Mouse (Mus musculus) midbrain, embryonic 12.5 days (tissue): Measurements from ENCODE around the gene Zscan25. TPM values are rescaled to one million over a fixed set of nuclear protein-coding genes. Genes with fewer than 3 reads are reported as not detected.
"Not testable (repeated sequence)": the region's sequence is repeated elsewhere in the genome, so short reads cannot be mapped to it uniquely, and the experiment has no call there.

Experiments
- ATAC-seq: fragments of 200-750 bp; cut with Nextera tagmentation; 2 replicates; pipeline ENCODE4 v1.8.0; 2017; ENCODE audit warnings: low read depth, moderate TSS enrichment, moderate library complexity; ENCODE audit not compliant: low FRiP score
- H3K27ac ChIP-seq: fragments of 300-500 bp; sonication (generic); replicated peaks from 2 replicates; pipeline ENCODE4 v1.5.1; 2016; ENCODE audit warnings: mild to moderate bottlenecking
- H3K27me3 ChIP-seq: fragments of 300-500 bp; sonication (generic); 2 replicates; pipeline ENCODE4 v1.6.1; 2016; ENCODE audit warnings: mild to moderate bottlenecking
- H3K36me3 ChIP-seq: fragments of 300-500 bp; sonication (generic); 2 replicates; pipeline ENCODE4 v1.6.1; 2016
- H3K4me1 ChIP-seq: fragments of 300-500 bp; sonication (generic); 2 replicates; pipeline ENCODE4 v1.6.1; 2016
- H3K4me2 ChIP-seq: fragments of 300-500 bp; sonication (generic); replicated peaks from 2 replicates; pipeline ENCODE4 v1.6.1; 2016; ENCODE audit warnings: mild to moderate bottlenecking, moderate library complexity
- H3K4me3 ChIP-seq: fragments of 300-500 bp; sonication (generic); 2 replicates; pipeline ENCODE4 v1.5.1; 2016; ENCODE audit warnings: mild to moderate bottlenecking
- H3K9ac ChIP-seq: fragments of 300-500 bp; sonication (generic); replicated peaks from 2 replicates; pipeline ENCODE4 v1.6.1; 2016; ENCODE audit warnings: mild to moderate bottlenecking, moderate library complexity
- H3K9me3 ChIP-seq: fragments of 300-500 bp; sonication (generic); 2 replicates; pipeline ENCODE4 v1.6.1; 2016; ENCODE audit warnings: mild to moderate bottlenecking
- WGBS: fragments of 180-500 bp; shearing (Covaris S2); methylation state at CpG from one replicate; pipeline ENCODE4 v1.1.7; 2016; 5-methylcytosine and 5-hydroxymethylcytosine counted together
- polyA plus RNA-seq: library from polyadenylated mRNA; unstranded; fragments of >200 nt; fragmentation: Nextera tagmentation; extraction: Ambion mirVana; gene quantifications from 2 replicates; pipeline ENCODE4 v1.2.1, GENCODE M21; 2016

Zscan25 gene
- polyA plus RNA-seq, 1 experiment from 2014 or later: 0.71 TPM

- not testable (repeated sequence) for H3K4me1 ChIP-seq, H3K27ac ChIP-seq, H3K9ac ChIP-seq, H3K36me3 ChIP-seq, ATAC-seq, H3K9me3 ChIP-seq, H3K27me3 ChIP-seq, H3K4me3 ChIP-seq, H3K4me2 ChIP-seq
- 72% methylated on average over 4 of the region's 4 CpGs for WGBS
These were observed 21.5 kb downstream of the Zscan25 start for GRCm38 (mm10) chr5:145301796-145302195.

DNA sequence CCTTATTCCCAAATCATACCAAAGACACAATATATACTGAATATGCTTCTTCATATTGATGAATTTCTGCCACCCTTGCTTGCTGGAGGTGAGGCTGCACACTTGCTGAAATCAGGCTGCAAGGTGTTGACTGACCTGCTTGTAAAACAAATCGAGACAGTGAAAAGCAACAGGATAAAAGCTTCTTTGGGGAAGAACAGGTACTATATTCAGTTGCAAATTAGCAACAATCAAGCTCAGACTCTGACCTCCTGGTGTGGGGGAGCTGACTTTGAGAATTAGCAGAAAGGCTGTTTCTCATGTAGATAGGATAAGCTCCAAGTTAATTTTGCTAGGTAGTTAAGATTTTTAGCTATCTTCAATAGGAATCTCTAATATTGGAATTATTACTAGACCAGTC lies 22.1 kb downstream of the Zscan25 start:
- no peaks in the 10 kb centered on the region for H3K27me3 ChIP-seq
- no peak overlapping the region for H3K27ac ChIP-seq
- H3K9me3 ChIP-seq: no peaks in the 10 kb centered on the region
- H3K4me2 ChIP-seq: no peak overlapping the region
- no peak overlapping the region for H3K9ac ChIP-seq
- 76% methylated on average over 1 of the region's 1 CpGs for WGBS
- H3K4me3 ChIP-seq: no peak overlapping the region
- H3K4me1 ChIP-seq: no peaks in the 10 kb centered on the region
- no peaks in the 10 kb centered on the region for H3K36me3 ChIP-seq
- no peak for ATAC-seq

GRCm38 (mm10) chr5:145306953-145307352 lies 26.7 kb downstream of the Zscan25 start:
- not testable (repeated sequence) for H3K27ac ChIP-seq, H3K4me1 ChIP-seq, H3K36me3 ChIP-seq, H3K9ac ChIP-seq, H3K4me3 ChIP-seq, H3K9me3 ChIP-seq, H3K27me3 ChIP-seq, H3K4me2 ChIP-seq, ATAC-seq
- WGBS: 91% methylated on average over 4 of the region's 4 CpGs

GRCm38 (mm10) chr5:145307811-145308210 lies 27.5 kb downstream of the Zscan25 start:
- not testable (repeated sequence) for H3K9me3 ChIP-seq, H3K27ac ChIP-seq, H3K36me3 ChIP-seq, H3K9ac ChIP-seq, H3K4me3 ChIP-seq, H3K4me2 ChIP-seq, H3K27me3 ChIP-seq, H3K4me1 ChIP-seq, ATAC-seq
- 79% methylated on average over 3 of the region's 3 CpGs for WGBS

DNA sequence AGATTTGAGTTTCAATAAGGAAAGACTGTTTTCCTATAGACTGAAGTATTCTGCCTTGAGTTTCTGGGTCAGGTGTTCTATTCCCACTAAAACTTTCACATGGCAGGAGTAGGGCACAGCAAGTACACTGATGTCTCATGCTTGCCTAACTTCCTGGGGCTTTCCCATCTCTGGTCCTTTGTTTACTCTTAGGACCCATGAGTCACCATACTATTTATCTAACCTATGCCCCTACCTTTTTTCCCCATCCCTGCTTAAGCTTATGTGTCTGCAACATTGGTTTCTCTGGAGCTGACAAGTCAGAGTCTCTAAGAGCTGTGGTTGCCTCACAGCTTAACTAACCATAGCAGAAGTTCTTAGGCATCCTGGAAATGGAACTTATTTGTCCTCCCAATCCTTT lies 33.5 kb downstream of the Zscan25 start:
- Histone ChIP-seq H3K4me3 (no peak overlapping the region), H3K4me2 (no peak overlapping the region), H3K9ac (no peak overlapping the region), H3K27ac (no peak overlapping the region), H3K9me3 (peaks cover 22% of the 10 kb centered on the region; the same call in 1 of the 2 replicates), H3K27me3 (no peaks in the 10 kb centered on the region), H3K4me1 (no peaks in the 10 kb centered on the region), H3K36me3 (no peaks in the 10 kb centered on the region)
- ATAC-seq: no peak

DNA sequence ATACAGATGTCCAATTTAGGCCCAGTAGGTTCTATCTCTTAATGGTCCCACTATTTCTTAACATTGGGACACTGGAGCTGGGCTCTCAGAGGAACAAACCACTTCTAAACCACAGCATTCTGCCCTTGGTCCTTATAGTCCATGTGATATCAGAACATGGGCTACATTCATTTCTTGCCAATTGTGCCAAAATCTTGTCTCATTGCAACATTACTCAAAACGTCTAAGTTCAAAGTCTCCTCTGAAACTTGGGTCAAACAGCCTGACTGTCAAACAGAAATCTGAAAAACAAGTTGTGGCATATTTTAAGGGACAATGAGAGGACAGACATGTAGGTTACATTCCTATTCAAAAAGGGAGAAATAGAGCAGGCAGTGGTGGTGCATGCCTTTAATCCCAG lies 36.8 kb downstream of the Zscan25 start:
- Histone ChIP-seq H3K4me1 (no peaks in the 10 kb centered on the region), H3K27ac (no peak overlapping the region), H3K9ac (no peak overlapping the region), H3K9me3 (peaks cover 20% of the 10 kb centered on the region; the same call in 1 of the 2 replicates), H3K4me2 (no peak overlapping the region), H3K36me3 (no peaks in the 10 kb centered on the region), H3K27me3 (no peaks in the 10 kb centered on the region), H3K4me3 (no peak overlapping the region)
- WGBS: 87% methylated on average over 1 of the region's 1 CpGs
- no peak for ATAC-seq

DNA sequence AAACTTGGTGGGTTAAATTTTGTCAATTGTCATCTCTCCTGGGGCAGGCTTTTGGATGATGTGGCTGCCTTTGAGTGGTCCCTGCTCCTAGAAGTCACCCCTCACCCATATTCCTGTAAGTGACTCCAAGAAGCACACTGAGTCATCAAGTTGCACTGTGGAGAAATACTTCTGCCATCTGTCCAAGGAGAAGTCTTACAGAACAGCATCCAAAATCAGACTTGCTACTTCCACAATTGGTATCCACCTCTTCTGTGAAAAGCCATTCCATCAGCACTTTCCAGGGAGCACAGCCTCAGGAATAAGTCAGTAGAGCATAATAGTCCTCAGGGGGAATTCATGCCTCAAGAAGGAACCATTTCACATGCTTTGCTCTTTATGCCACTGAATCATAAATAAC lies 58.5 kb downstream of the Zscan25 start:
- not testable (repeated sequence) for H3K4me1 ChIP-seq, H3K9ac ChIP-seq, H3K27ac ChIP-seq, H3K36me3 ChIP-seq, H3K4me2 ChIP-seq, H3K4me3 ChIP-seq, H3K27me3 ChIP-seq, ATAC-seq
- H3K9me3 ChIP-seq: peaks cover 13% of the 10 kb centered on the region

Other genes starting within 250 kb of the Zscan25 start
- not detected in 2 replicates for gene Gm4871, start 247.7 kb upstream of the Zscan25 start, polyA plus RNA-seq
- not detected in 2 replicates for gene 1700018F24Rik, start 237.5 kb upstream of the Zscan25 start, polyA plus RNA-seq
- gene Arpc1a, start 196.7 kb upstream of the Zscan25 start, polyA plus RNA-seq: 176 and 186 TPM in 2 replicates
- gene Kpna7, start 196.5 kb upstream of the Zscan25 start, polyA plus RNA-seq: not detected in 2 replicates
- 69.2 and 82.3 TPM in 2 replicates for gene Arpc1b, start 166.3 kb upstream of the Zscan25 start, polyA plus RNA-seq
- gene Pdap1, start 140.3 kb upstream of the Zscan25 start, polyA plus RNA-seq: 131 and 138 TPM in 2 replicates
- gene Bud31, start 140.1 kb upstream of the Zscan25 start, polyA plus RNA-seq: 228 and 230 TPM in 2 replicates
- 22.7 and 23.3 TPM in 2 replicates for gene Ptcd1, start 113.4 kb upstream of the Zscan25 start, polyA plus RNA-seq
- 65.1 and 65.4 TPM in 2 replicates for gene Cpsf4, start 113.3 kb upstream of the Zscan25 start, polyA plus RNA-seq
- 525 and 533 TPM in 2 replicates for gene Atp5j2, start 88.4 kb upstream of the Zscan25 start, polyA plus RNA-seq
- gene Zkscan14, start 78.6 kb upstream of the Zscan25 start, polyA plus RNA-seq: 10.9 TPM in 2 replicates
- 21.0 and 21.1 TPM in 2 replicates for gene Zkscan5, start 75.9 kb upstream of the Zscan25 start, polyA plus RNA-seq
- gene Zfp655, start 48.8 kb upstream of the Zscan25 start, polyA plus RNA-seq: 43.4 and 45.9 TPM in 2 replicates
- not detected in 2 replicates for gene Cyp3a57, start 64.8 kb downstream of the Zscan25 start, polyA plus RNA-seq
- gene Cyp3a16, start 189.2 kb downstream of the Zscan25 start, polyA plus RNA-seq: not detected in 2 replicates